ENCODE assay signal across 8 mouse cellular contexts in genomic region chr10:83361643-83362382, GRCm38 (mm10). TPM values are rescaled to one million over a fixed set of nuclear protein-coding genes. Genes with fewer than 3 reads are reported as not detected.
DNase-seq lines count a peak whose midpoint lies in the region; ATAC-seq and TF ChIP-seq lines count a peak whose summit lies in the region.

No protein-coding gene starts in this region.

- H3K9me3 ChIP-seq in kidney, embryonic 14.5 days (ENCODE audit: control insufficient read depth, low read length): no peaks in the 10 kb centered on the region
- no peaks in the 10 kb centered on the region for H3K9me3 ChIP-seq in CH12.LX (replicated peaks; ENCODE audit: low read length)
- no peaks in the 10 kb centered on the region for H3K9me3 ChIP-seq in heart, embryonic 15.5 days (replicated peaks)
- no peaks in the 10 kb centered on the region for H3K9me3 ChIP-seq in liver, embryonic 14.5 days (ENCODE audit: control insufficient read depth, low read length)

- TF ChIP-seq RAD21 in CH12.LX (IDR thresholded peaks at IDR 0.05; ENCODE audit: low read depth, low read length): peak; percentile 51

- no peak for DNase-seq in kidney, adult 11 months
- peak; percentile 60 for DNase-seq in CH12.LX (ENCODE audit: extremely low read depth)
- peak; percentile 45 to 53 for DNase-seq in cerebellum, postnatal 14 days
- DNase-seq in liver, embryonic 14.5 days (ENCODE audit: low read depth in 3 of 3, low spot score in 3 of 3): peak in 1 of 3 experiments; percentile 33
- peak; percentile 57 for DNase-seq in retina, postnatal 1 day
- DNase-seq in adrenal gland, adult 2 months: no peak

- in situ Hi-C loops in CH12.LX (cut with MboI; ENCODE audit: low pct_ligation_motif_present, low pct_unique_long_range_greater_than_20kb, low sequenced_read_pairs): no loop called here

- peak overlapping the region; percentile 63 for H3K4me2 ChIP-seq in kidney, embryonic 14.5 days (replicated peaks; ENCODE audit: low read depth, low read length)
- peak overlapping the region; percentile 69; the same call in 1 of the 2 replicates for H3K4me2 ChIP-seq in CH12.LX (ENCODE audit: insufficient read depth, low read depth, poor library complexity, severe bottlenecking)
- H3K4me2 ChIP-seq in heart, embryonic 15.5 days: no peak overlapping the region
- peak overlapping the region; percentile 88 for H3K4me2 ChIP-seq in liver, embryonic 14.5 days (ENCODE audit: low read depth)

- H3K9ac ChIP-seq in kidney, embryonic 14.5 days (ENCODE audit: low read depth, low read length): no peak overlapping the region; the same call in 1 of the 2 replicates
- H3K9ac ChIP-seq in CH12.LX (ENCODE audit: insufficient read depth, low read depth): peak overlapping the region; percentile 71
- no peak overlapping the region for H3K9ac ChIP-seq in heart, embryonic 15.5 days
- peak overlapping the region; percentile 23; the same call in 1 of the 2 replicates for H3K9ac ChIP-seq in liver, embryonic 14.5 days (replicated peaks)

- H3K27me3 ChIP-seq in kidney, embryonic 14.5 days (ENCODE audit: control insufficient read depth, insufficient read depth, low read length): no peaks in the 10 kb centered on the region
- no peaks in the 10 kb centered on the region for H3K27me3 ChIP-seq in CH12.LX (replicated peaks)
- no peaks in the 10 kb centered on the region for H3K27me3 ChIP-seq in heart, embryonic 15.5 days
- H3K27me3 ChIP-seq in liver, embryonic 14.5 days (ENCODE audit: control insufficient read depth, insufficient read depth, low read length): no peaks in the 10 kb centered on the region

- H3K79me2 ChIP-seq in CH12.LX (replicated peaks; ENCODE audit: control insufficient read depth, extremely low read depth, insufficient read depth, poor library complexity, severe bottlenecking): peaks cover 27% of the 10 kb centered on the region

- ATAC-seq in kidney, embryonic 14.5 days (ENCODE audit: low FRiP score, low TSS enrichment): no peak
- ATAC-seq in heart, embryonic 15.5 days (replicated peaks; ENCODE audit: insufficient number of reproducible peaks, insufficient read depth, low FRiP score, low read depth): no peak
- no peak for ATAC-seq in liver, embryonic 14.5 days (ENCODE audit: insufficient read depth)

- peaks cover 45% of the 10 kb centered on the region for H3K36me3 ChIP-seq in kidney, embryonic 14.5 days (ENCODE audit: control insufficient read depth, insufficient read depth, low read length)
- H3K36me3 ChIP-seq in CH12.LX (replicated peaks in 1 of 2; ENCODE audit: control insufficient read depth in 1 of 2, insufficient read depth in 1 of 2, low read length in 1 of 2): peaks cover 43 to 46% of the 10 kb centered on the region in 2 experiments
- H3K36me3 ChIP-seq in heart, embryonic 15.5 days: peaks cover 31% of the 10 kb centered on the region
- peaks cover 23% of the 10 kb centered on the region for H3K36me3 ChIP-seq in liver, embryonic 14.5 days (replicated peaks; ENCODE audit: control insufficient read depth, insufficient read depth, low read depth)

- dilution Hi-C loops in CH12.LX (cut with MboI; ENCODE audit: extremely low pct_ligation_motif_present, extremely low pct_unique_long_range_greater_than_20kb, low sequenced_read_pairs): no loop called here

- no peak for TF ChIP-seq EP300 in CH12.LX (IDR thresholded peaks at IDR 0.05; ENCODE audit: low read length)
- no peak for TF ChIP-seq EP300 in liver, embryonic 14.5 days (IDR thresholded peaks at IDR 0.05; ENCODE audit: low read depth)

- H3K4me3 ChIP-seq in kidney, embryonic 14.5 days (ENCODE audit: low read length): peak overlapping the region; percentile 17
- H3K4me3 ChIP-seq in CH12.LX (replicated peaks in 1 of 3; ENCODE audit: low read depth in 2 of 3, low read length in 2 of 3, poor library complexity in 1 of 3): peak overlapping the region; percentile 27 to 100 (median 92)
- peak overlapping the region; percentile 69; the same call in 1 of the 2 replicates for H3K4me3 ChIP-seq in heart, embryonic 15.5 days
- H3K4me3 ChIP-seq in liver, embryonic 14.5 days (ENCODE audit: insufficient read depth in 1 of 2, low read depth in 2 of 2, low read length in 2 of 2): peak overlapping the region; percentile 11 to 88

- H3K27ac ChIP-seq in kidney, embryonic 14.5 days (ENCODE audit: low read depth, low read length): no peak overlapping the region
- no peak overlapping the region for H3K27ac ChIP-seq in CH12.LX (ENCODE audit: insufficient read depth, low read depth)
- H3K27ac ChIP-seq in heart, embryonic 15.5 days: no peak overlapping the region
- no peak overlapping the region for H3K27ac ChIP-seq in liver, embryonic 14.5 days

- WGBS in kidney, embryonic 14.5 days: 60% methylated on average over 5 of the region's 5 CpGs
- WGBS in heart, embryonic 15.5 days: 57% methylated on average over 5 of the region's 5 CpGs
- 36% methylated on average over 5 of the region's 5 CpGs for WGBS in liver, embryonic 14.5 days (ENCODE audit: insufficient replicate concordance)

- no peak for TF ChIP-seq POLR2A in CH12.LX (IDR thresholded peaks at IDR 0.05; ENCODE audit: low read depth, low read length)

- peak; percentile 50 to 60 for TF ChIP-seq CTCF in CH12.LX (conservative IDR thresholded peaks at IDR 0.05 in 1 of 2, IDR thresholded peaks at IDR 0.05 in 1 of 2; ENCODE audit: low read depth in 2 of 2, low read length in 2 of 2)
- TF ChIP-seq CTCF in liver, embryonic 14.5 days (IDR thresholded peaks at IDR 0.05; ENCODE audit: low read depth): peak; percentile 51; the same call in 1 of the 2 replicates

- peaks cover 13% of the 10 kb centered on the region for H3K4me1 ChIP-seq in kidney, embryonic 14.5 days (ENCODE audit: control insufficient read depth, insufficient read depth, low read length)
- peaks cover 9 to 49% of the 10 kb centered on the region in 2 experiments for H3K4me1 ChIP-seq in CH12.LX (ENCODE audit: control insufficient read depth in 1 of 2, insufficient read depth in 2 of 2)
- peaks cover 17% of the 10 kb centered on the region for H3K4me1 ChIP-seq in heart, embryonic 15.5 days (replicated peaks)
- H3K4me1 ChIP-seq in liver, embryonic 14.5 days (replicated peaks; ENCODE audit: control insufficient read depth in 2 of 2, insufficient read depth in 2 of 2, low read length in 1 of 2): peaks cover 18 to 19% of the 10 kb centered on the region in 2 experiments

TF ChIP-seq in CH12.LX, 34 proteins besides CTCF, POLR2A, EP300 and RAD21:
- TF ChIP-seq ZNF384 (IDR thresholded peaks at IDR 0.05; ENCODE audit: low read depth, low read length): 0 out of 2 replicates have a peak, but pooled peaks have one; percentile 6
- TF ChIP-seq ETS1 (conservative IDR thresholded peaks at IDR 0.05; ENCODE audit: low read depth, low read length): no peak
- TF ChIP-seq SMC3 (IDR thresholded peaks at IDR 0.05; ENCODE audit: low read depth, low read length): peak; percentile 38
- TF ChIP-seq MXI1 (IDR thresholded peaks at IDR 0.05; ENCODE audit: low read depth, low read length): peak; percentile 44; the same call in 1 of the 2 replicates

RNA-seq across cellular contexts. Expression of gene D10Wsu102e, which starts 1.8 kb away (rescaled TPM):
- 0.69 and 0.89 TPM in 2 replicates for polyA plus RNA-seq in kidney, embryonic 14.5 days (2014; fragmentation: Nextera tagmentation; extraction: Ambion mirVana)
- total RNA-seq in CH12.LX (2012; rRNA removed): 1.5 and 1.6 TPM in 2 replicates
- 0.95 and 1.0 TPM in 2 replicates for total RNA-seq in CH12.LX (2014; rRNA removed)
- 1.6 TPM in 2 replicates for polyA plus RNA-seq in CH12.LX (2012; ENCODE audit: insufficient read length, low read depth)
- 0.30 and 0.38 TPM in 2 replicates for polyA plus RNA-seq in heart, embryonic 15.5 days (2015; fragmentation: Nextera tagmentation; extraction: Ambion mirVana)
- 0.16 and 0.19 TPM in 2 replicates for polyA plus RNA-seq in liver, embryonic 14.5 days (2012; rRNA removed)
- polyA plus RNA-seq in liver, embryonic 14.5 days (2014; fragmentation: Nextera tagmentation; extraction: Ambion mirVana): 0.20 TPM in 2 replicates
- under 1 TPM; 0.69 to 0.81 TPM for total RNA-seq in adrenal gland, adult 2 months (2021)
- 0.12 and 0.15 TPM in 2 replicates for polyA plus RNA-seq in adrenal gland, adult 2 months (2012; rRNA removed)

RNA-seq across cellular contexts. Expression of gene Slc41a2, which starts 24.1 kb away (rescaled TPM):
- 0.24 and 0.50 TPM in 2 replicates for polyA plus RNA-seq in kidney, embryonic 14.5 days (2014; fragmentation: Nextera tagmentation; extraction: Ambion mirVana)
- total RNA-seq in CH12.LX (2012; rRNA removed) (0.08 and 0.17 TPM in 2 replicates), CH12.LX (2014; rRNA removed) (not detected in 2 replicates)
- polyA plus RNA-seq in CH12.LX (2012; ENCODE audit: insufficient read length, low read depth): not detected in 2 replicates
- polyA plus RNA-seq in heart, embryonic 15.5 days (2015; fragmentation: Nextera tagmentation; extraction: Ambion mirVana): 0.57 and 0.63 TPM in 2 replicates
- 0.03 and 0.06 TPM in 2 replicates for polyA plus RNA-seq in liver, embryonic 14.5 days (2012; rRNA removed)
- polyA plus RNA-seq in liver, embryonic 14.5 days (2014; fragmentation: Nextera tagmentation; extraction: Ambion mirVana): 0.04 and 0.14 TPM in 2 replicates
- 10 to 100 TPM in 1 of 2 experiments, 1 to 10 TPM in 1; 5.6 to 14.7 TPM for total RNA-seq in adrenal gland, adult 2 months (2021)
- polyA plus RNA-seq in adrenal gland, adult 2 months (2012; rRNA removed): 0.95 and 1.3 TPM in 2 replicates

Comparison
In these comparisons a context has a peak if more than half of its experiments do, and no peak if none do; other contexts are left out.
1. H3K4me3 ChIP-seq: peak in every context shown above with its lines; median percentile 92 in CH12.LX; 69 in heart, embryonic 15.5 days; 50 in liver, embryonic 14.5 days; 17 in kidney, embryonic 14.5 days.
2. H3K9ac ChIP-seq: peak in CH12.LX (single experiment) and liver, embryonic 14.5 days (single experiment); none in kidney, embryonic 14.5 days (single experiment) and heart, embryonic 15.5 days (single experiment).
3. DNase-seq: peak in CH12.LX (single experiment), cerebellum, postnatal 14 days (2 of 2) and retina, postnatal 1 day (single experiment); none in kidney, adult 11 months (single experiment) and adrenal gland, adult 2 months (single experiment).